Mouse (Mus musculus) forebrain, embryonic 12.5 days (tissue): ENCODE measurements around the gene Usp35. TPM values are rescaled to one million over a fixed set of nuclear protein-coding genes. Genes with fewer than 3 reads are reported as not detected.

Source experiments
- ATAC-seq: fragments of 200-750 bp; cut with Nextera tagmentation; 2 replicates; pipeline ENCODE4 v1.8.0; 2017; ENCODE audit warnings: moderate TSS enrichment; ENCODE audit not compliant: low FRiP score
- H3K27ac ChIP-seq: fragments of 300-500 bp; sonication (generic); 2 replicates; pipeline ENCODE4 v1.5.1; 2016; ENCODE audit warnings: mild to moderate bottlenecking
- H3K27me3 ChIP-seq: fragments of 300-500 bp; sonication (generic); 2 replicates; pipeline ENCODE4 v1.6.1; 2016; ENCODE audit warnings: mild to moderate bottlenecking
- H3K36me3 ChIP-seq: fragments of 300-500 bp; sonication (generic); replicated peaks from 2 replicates; pipeline ENCODE4 v1.6.1; 2016; ENCODE audit warnings: mild to moderate bottlenecking
- H3K4me1 ChIP-seq: fragments of 300-500 bp; sonication (generic); 2 replicates; pipeline ENCODE4 v1.6.1; 2016
- H3K4me2 ChIP-seq: fragments of 300-500 bp; sonication (generic); 2 replicates; pipeline ENCODE4 v1.6.1; 2016; ENCODE audit warnings: mild to moderate bottlenecking, moderate library complexity
- H3K4me3 ChIP-seq: fragments of 300-500 bp; sonication (generic); replicated peaks from 2 replicates; pipeline ENCODE4 v1.5.1; 2016; ENCODE audit warnings: mild to moderate bottlenecking
- H3K9ac ChIP-seq: fragments of 300-500 bp; sonication (generic); 2 replicates; pipeline ENCODE4 v1.6.1; 2016; ENCODE audit warnings: mild to moderate bottlenecking
- H3K9me3 ChIP-seq: fragments of 300-500 bp; sonication (generic); 2 replicates; pipeline ENCODE4 v1.6.1; 2016
- WGBS: fragments of 180-500 bp; shearing (Covaris S2); methylation state at CpG from one replicate; pipeline ENCODE4 v1.1.7; 2016; 5-methylcytosine and 5-hydroxymethylcytosine counted together
- polyA plus RNA-seq: library from polyadenylated mRNA; unstranded; fragments of >200 nt; fragmentation: Nextera tagmentation; extraction: Ambion mirVana; gene quantifications from 2 replicates; pipeline ENCODE4 v1.2.1, GENCODE M21; 2016

Usp35 gene
- polyA plus RNA-seq, 1 experiment from 2014 or later: 3.3 TPM

- WGBS: 77% methylated on average over 5 of the region's 5 CpGs
- ATAC-seq: no peak
- no peak overlapping the region for H3K4me3 ChIP-seq
Measured at GRCm38 (mm10) chr7:97356253-97356652, 24.4 kb upstream of the Usp35 start.

DNA sequence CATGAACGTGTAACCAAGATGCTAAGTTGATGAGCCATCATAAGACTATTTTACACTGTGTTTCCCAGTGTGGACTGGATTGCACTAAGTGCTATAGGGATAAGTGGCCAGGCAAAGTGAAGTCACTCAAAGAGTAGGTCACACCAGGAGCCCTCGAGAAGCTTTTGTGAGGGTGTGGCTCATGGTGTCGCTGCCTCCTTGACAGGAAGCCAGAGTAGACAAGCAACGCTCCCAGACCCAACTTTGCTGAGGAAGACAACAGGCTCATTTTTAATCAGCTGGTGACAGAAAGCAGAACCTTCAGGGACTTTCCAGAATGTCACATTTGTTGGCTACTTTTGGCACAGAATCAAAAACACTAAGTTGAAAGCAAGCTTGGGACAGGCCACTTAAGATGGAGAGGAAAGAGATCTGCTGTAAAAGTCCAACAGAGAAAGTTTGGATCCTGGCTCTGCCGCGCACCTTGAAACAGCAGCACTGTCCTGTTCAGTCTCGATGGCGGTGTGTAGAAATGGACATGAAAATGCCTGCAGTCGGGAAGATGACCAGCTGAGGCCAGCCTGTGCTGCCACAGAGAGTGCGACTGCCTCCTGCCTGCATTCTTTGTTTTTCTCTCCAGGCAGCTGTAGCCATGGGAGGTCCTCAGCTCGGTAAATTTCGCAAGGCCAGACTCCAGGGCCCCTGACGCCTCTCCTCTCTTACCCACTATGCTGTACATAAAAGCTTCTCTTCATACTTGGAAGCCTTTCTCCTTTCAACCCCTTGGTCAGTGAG lies 23.4 kb upstream of the Usp35 start:
- peaks cover 8% of the 10 kb centered on the region; the same call in 1 of the 2 replicates for H3K4me1 ChIP-seq
- no peaks in the 10 kb centered on the region for H3K36me3 ChIP-seq
- no peak overlapping the region for H3K4me2 ChIP-seq
- no peak overlapping the region for H3K9ac ChIP-seq
- H3K27me3 ChIP-seq: no peaks in the 10 kb centered on the region
- H3K4me3 ChIP-seq: no peak overlapping the region
- H3K9me3 ChIP-seq: no peaks in the 10 kb centered on the region
- no peak overlapping the region for H3K27ac ChIP-seq
- ATAC-seq: no peak
- WGBS: 46% methylated on average over 13 of the region's 13 CpGs

More at GRCm38 (mm10) chr7:97356253-97356652, 24.4 kb upstream of the Usp35 start:
- Histone ChIP-seq H3K27me3 (no peaks in the 10 kb centered on the region), H3K4me2 (no peak overlapping the region), H3K9me3 (no peaks in the 10 kb centered on the region), H3K4me1 (peaks cover 4% of the 10 kb centered on the region; the same call in 1 of the 2 replicates), H3K36me3 (no peaks in the 10 kb centered on the region), H3K27ac (no peak overlapping the region), H3K9ac (no peak overlapping the region)

DNA sequence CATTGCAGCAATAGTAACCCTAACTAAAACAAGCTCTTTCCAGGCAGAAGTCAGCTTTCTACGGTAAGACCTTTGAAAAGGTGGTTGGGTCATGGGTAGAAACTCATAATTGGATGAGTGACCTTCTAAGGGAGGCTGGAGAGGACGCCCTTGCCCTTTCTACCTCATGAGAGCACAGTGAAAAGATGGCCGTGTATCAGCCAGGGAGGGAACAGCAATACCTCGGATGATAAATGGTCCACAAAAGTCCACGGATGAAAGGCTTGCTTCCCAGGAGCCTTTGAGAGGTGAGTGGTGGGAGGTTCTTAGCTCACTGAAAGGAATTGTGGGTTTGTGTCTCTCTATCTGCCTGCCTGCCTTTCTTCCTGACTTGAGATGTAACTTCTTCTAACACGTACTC lies 21.5 kb upstream of the Usp35 start:
- Histone ChIP-seq H3K4me3 (no peak overlapping the region), H3K9me3 (no peaks in the 10 kb centered on the region), H3K27me3 (no peaks in the 10 kb centered on the region), H3K9ac (no peak overlapping the region), H3K4me1 (peaks cover 8% of the 10 kb centered on the region; the same call in 1 of the 2 replicates), H3K4me2 (no peak overlapping the region), H3K36me3 (no peaks in the 10 kb centered on the region), H3K27ac (no peak overlapping the region)
- WGBS: 88% methylated on average over 6 of the region's 6 CpGs
- no peak for ATAC-seq

DNA sequence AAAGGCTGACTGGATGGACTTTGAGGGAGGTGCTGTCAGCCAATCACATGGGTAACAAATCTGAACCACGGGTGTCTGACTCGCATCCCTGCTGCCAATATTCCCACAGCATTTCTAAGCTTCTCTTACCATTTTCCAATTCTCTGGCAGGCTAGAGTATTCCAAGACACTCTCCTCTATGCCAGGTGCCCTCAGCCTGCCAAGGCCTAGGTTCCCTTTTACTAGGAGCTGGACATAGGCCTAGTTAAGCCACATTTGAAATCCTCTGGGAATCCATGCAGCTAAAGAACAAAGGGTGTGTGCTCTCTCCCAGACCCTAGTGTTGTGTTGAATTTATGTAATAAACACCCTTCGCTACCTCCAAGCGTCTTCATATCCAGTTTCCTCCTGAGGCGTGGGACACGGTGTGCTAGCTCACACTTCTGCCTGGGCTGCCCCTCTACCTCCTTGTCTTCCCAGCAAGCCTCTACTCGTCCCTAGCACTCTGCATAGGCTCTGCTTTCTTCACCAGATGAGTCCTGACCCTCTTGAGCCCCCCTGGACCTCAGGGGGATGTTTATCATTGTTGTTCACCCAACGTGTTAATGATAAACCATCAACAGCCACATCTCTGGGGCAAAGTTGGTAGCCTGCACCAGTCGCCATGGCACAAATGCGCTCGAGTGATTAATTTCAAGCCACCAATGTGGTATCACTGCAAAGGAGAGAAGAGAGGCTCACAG lies 20.1 kb upstream of the Usp35 start:
- 86% methylated on average over 11 of the region's 11 CpGs for WGBS
- H3K4me2 ChIP-seq: no peak overlapping the region
- ATAC-seq: no peak

GRCm38 (mm10) chr7:97350891-97351290 lies 19.1 kb upstream of the Usp35 start:
- H3K4me3 ChIP-seq: no peak overlapping the region
- H3K27ac ChIP-seq: no peak overlapping the region
- H3K27me3 ChIP-seq: no peaks in the 10 kb centered on the region
- H3K4me1 ChIP-seq: peaks cover 10% of the 10 kb centered on the region; the same call in 1 of the 2 replicates
- ATAC-seq: no peak
- H3K4me2 ChIP-seq: no peak overlapping the region
- no peak overlapping the region for H3K9ac ChIP-seq
- no peaks in the 10 kb centered on the region for H3K9me3 ChIP-seq
- WGBS: 93% methylated on average over 5 of the region's 5 CpGs
- H3K36me3 ChIP-seq: no peaks in the 10 kb centered on the region

More for the DNA sequence above, 20.1 kb upstream of the Usp35 start:
- Histone ChIP-seq H3K4me3 (no peak overlapping the region), H3K9ac (no peak overlapping the region), H3K4me1 (peaks cover 8% of the 10 kb centered on the region; the same call in 1 of the 2 replicates), H3K27ac (no peak overlapping the region), H3K36me3 (no peaks in the 10 kb centered on the region), H3K9me3 (no peaks in the 10 kb centered on the region), H3K27me3 (no peaks in the 10 kb centered on the region)

DNA sequence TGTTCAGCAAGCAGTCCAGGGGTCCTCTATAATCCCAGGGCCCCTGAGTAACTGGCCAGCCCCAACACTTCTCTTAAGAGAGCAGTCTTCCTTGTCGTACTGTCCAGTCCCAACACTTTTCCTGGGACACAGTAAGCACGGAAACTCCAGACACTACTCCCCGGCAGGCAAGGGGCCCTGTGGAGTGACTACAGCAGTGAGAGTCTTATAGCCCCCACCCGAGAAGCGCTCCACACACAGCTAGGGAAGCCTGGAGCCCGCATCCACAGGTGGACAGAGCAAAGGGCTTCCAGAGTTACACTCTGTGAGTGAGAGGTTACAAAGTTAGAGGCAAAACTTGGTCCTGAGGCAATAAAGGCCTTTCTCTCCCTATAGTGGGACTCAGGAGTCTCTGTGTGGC lies 17.6 kb upstream of the Usp35 start:
- no peaks in the 10 kb centered on the region for H3K27me3 ChIP-seq
- no peak overlapping the region for H3K27ac ChIP-seq
- no peak overlapping the region for H3K4me2 ChIP-seq
- ATAC-seq: no peak
- WGBS: 84% methylated on average over 6 of the region's 6 CpGs
- H3K4me1 ChIP-seq: peaks cover 6% of the 10 kb centered on the region; the same call in 1 of the 2 replicates
- no peaks in the 10 kb centered on the region for H3K9me3 ChIP-seq
- no peak overlapping the region for H3K4me3 ChIP-seq
- H3K36me3 ChIP-seq: no peaks in the 10 kb centered on the region
- H3K9ac ChIP-seq: no peak overlapping the region

DNA sequence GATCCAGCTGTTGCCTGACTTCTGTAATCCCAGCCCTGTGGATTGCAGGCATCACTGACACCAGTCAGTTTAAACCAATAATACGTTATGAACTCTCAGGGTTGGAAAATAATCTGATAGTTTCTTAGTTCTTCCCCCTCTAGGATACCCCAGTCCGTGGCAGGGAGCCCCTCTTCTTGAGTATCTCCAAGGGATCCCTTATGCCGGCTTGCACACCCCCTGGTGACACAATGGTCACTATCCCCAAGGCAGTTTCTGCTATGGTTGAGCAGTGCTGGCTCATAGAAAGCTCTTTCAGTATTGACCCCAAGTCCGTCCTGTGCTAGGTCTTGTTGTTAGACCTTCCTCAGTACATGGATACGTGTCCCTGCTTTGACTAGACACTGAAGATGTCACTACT lies 17.0 kb upstream of the Usp35 start:
- 81% methylated on average over 5 of the region's 5 CpGs for WGBS

DNA sequence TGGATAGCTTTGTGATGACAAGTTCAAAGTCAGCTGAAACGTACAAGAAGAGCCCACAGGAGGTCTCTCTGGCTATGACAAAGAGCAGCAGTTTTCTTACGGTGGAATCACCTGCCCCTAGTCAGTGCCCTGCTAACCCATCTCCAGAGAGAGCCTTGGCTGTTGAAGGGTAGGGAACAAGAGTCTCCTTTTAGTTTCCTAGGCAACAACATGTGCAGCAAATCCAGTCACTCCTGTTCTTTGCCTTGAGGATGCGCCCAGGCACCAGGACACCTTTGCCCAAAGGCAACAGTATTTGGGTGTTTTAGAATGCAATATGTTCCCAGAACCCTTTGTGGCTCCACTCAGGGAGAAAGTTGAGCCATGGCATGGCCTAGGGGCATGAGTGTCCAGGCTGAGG lies 16.5 kb upstream of the Usp35 start:
- Histone ChIP-seq H3K27ac (no peak overlapping the region), H3K4me2 (no peak overlapping the region), H3K27me3 (no peaks in the 10 kb centered on the region), H3K9me3 (no peaks in the 10 kb centered on the region), H3K9ac (no peak overlapping the region), H3K4me1 (peaks cover 6% of the 10 kb centered on the region; the same call in 1 of the 2 replicates), H3K36me3 (no peaks in the 10 kb centered on the region), H3K4me3 (no peak overlapping the region)
- WGBS: 85% methylated on average over 3 of the region's 3 CpGs
- no peak for ATAC-seq

More for the DNA sequence above, 17.0 kb upstream of the Usp35 start:
- no peak overlapping the region for H3K4me2 ChIP-seq
- H3K4me3 ChIP-seq: no peak overlapping the region
- no peaks in the 10 kb centered on the region for H3K9me3 ChIP-seq
- ATAC-seq: no peak
- no peak overlapping the region for H3K27ac ChIP-seq
- H3K27me3 ChIP-seq: no peaks in the 10 kb centered on the region
- no peaks in the 10 kb centered on the region for H3K36me3 ChIP-seq
- H3K9ac ChIP-seq: no peak overlapping the region
- peaks cover 6% of the 10 kb centered on the region; the same call in 1 of the 2 replicates for H3K4me1 ChIP-seq

DNA sequence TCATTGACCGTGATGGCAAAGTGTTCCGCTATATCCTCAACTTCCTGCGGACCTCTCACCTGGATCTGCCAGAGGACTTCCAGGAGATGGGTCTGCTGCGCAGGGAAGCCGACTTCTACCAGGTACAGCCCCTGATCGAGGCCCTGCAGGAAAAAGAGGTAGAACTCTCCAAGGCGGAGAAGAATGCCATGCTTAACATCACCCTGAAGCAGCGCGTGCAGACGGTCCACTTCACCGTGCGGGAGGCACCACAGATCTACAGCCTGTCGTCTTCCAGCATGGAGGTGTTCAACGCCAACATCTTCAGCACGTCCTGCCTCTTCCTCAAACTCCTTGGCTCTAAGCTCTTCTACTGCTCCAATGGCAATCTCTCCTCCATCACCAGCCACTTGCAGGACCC lies 15.6 kb upstream of the Usp35 start:
- Histone ChIP-seq H3K4me3 (no peak overlapping the region), H3K27me3 (no peaks in the 10 kb centered on the region), H3K9ac (no peak overlapping the region), H3K4me1 (peaks cover 6% of the 10 kb centered on the region; the same call in 1 of the 2 replicates), H3K27ac (no peak overlapping the region), H3K36me3 (no peaks in the 10 kb centered on the region), H3K4me2 (no peak overlapping the region), H3K9me3 (no peaks in the 10 kb centered on the region)
- 98% methylated on average over 15 of the region's 15 CpGs for WGBS
- no peak for ATAC-seq

DNA sequence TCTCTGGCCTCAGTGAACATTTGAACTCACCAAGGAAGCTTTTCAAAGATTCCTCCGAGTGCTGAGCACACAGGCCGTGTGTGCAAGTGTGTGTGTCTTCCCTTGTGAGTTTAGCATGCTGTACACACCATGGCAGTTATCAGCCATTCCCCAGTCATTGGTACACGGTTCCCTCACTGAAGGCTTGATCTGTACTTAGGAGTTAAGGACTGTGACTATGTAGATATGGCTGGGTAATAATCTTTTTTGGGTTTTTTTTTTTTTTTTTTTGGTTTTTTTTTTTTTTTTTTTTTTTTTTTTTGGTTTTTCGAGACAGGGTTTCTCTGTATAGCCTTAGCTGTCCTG lies 15.0 kb upstream of the Usp35 start:
- Histone ChIP-seq H3K36me3 (no peaks in the 10 kb centered on the region), H3K4me3 (no peak overlapping the region), H3K4me1 (peaks cover 6% of the 10 kb centered on the region; the same call in 1 of the 2 replicates), H3K4me2 (no peak overlapping the region), H3K27ac (no peak overlapping the region), H3K27me3 (no peaks in the 10 kb centered on the region), H3K9me3 (no peaks in the 10 kb centered on the region), H3K9ac (no peak overlapping the region)
- ATAC-seq: no peak
- 69% methylated on average over 4 of the region's 4 CpGs for WGBS

DNA sequence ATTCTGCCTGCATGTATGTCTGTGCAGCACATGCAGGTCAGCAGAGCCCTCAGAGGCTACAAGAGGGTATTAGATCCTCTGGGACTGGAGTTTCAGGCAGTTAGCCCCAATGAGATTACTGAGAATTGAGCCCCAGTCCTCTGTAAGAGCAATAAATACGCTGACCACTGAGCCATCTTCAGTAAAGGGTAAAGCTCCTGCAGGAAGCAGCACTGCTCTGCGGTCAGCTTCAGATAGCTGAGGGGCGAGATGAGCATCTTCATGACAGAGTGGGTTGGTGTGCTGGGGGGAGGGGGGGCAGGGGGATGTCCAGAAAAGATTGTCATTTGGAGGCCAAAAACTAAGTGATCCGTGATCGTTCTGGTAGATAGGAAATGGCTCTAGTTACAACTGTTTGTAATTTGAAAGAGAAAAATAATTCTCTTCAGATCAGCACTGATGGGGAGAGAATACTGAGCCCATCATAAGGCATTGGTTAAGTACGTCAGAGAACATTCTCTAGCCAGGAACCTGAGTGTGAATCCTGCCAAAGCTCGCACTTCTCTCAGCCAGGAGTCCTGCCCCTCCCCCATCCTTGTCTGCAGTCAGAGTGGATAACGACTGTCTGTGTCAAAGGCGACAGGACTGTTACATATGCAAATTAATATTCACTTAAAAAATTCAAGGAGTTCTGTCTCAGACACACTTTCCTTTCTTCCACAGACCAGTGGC lies 14.4 kb upstream of the Usp35 start:
- Histone ChIP-seq H3K36me3 (no peaks in the 10 kb centered on the region), H3K9me3 (no peaks in the 10 kb centered on the region), H3K27me3 (no peaks in the 10 kb centered on the region), H3K4me3 (no peak overlapping the region), H3K4me2 (no peak overlapping the region), H3K4me1 (peaks cover 6% of the 10 kb centered on the region; the same call in 1 of the 2 replicates), H3K27ac (no peak overlapping the region), H3K9ac (no peak overlapping the region)
- WGBS: 74% methylated on average over 9 of the region's 9 CpGs
- peak; percentile 20; the same call in 1 of the 2 replicates for ATAC-seq

- H3K4me3 ChIP-seq: no peak overlapping the region
- no peaks in the 10 kb centered on the region for H3K36me3 ChIP-seq
- ATAC-seq: peak; percentile 27; the same call in 1 of the 2 replicates
- peaks cover 2% of the 10 kb centered on the region; the same call in 1 of the 2 replicates for H3K4me1 ChIP-seq
- H3K27me3 ChIP-seq: no peaks in the 10 kb centered on the region
- H3K9me3 ChIP-seq: no peaks in the 10 kb centered on the region
- no peak overlapping the region for H3K4me2 ChIP-seq
- no peak overlapping the region for H3K9ac ChIP-seq
- WGBS: 70% methylated on average over 10 of the region's 10 CpGs
- peak overlapping the region; percentile 26; the same call in 1 of the 2 replicates for H3K27ac ChIP-seq
Measured at GRCm38 (mm10) chr7:97345229-97345871, 13.5 kb upstream of the Usp35 start.
